Mouse (Mus musculus) layer of hippocampus, adult 2 months (tissue): ENCODE data around the gene Immp2l. TPM values are rescaled to one million over a fixed set of nuclear protein-coding genes. Genes with fewer than 3 reads are reported as not detected.
A peak's percentile ranks its signal among the peaks of the same experiment; 100 is the strongest.

Experiments used
- DNase-seq, 2 experiments: peaks; one replicate each; pipeline ENCODE4 v3.0.0; 2022; ENCODE audit warnings: low spot score in 2 of 2
- H3K27ac ChIP-seq: fragments of 200-600 bp; 2 replicates; pipeline ENCODE4 v1.8.1; 2022
- H3K4me3 ChIP-seq: fragments of 200-600 bp; 2 replicates; pipeline ENCODE4 v1.8.1; 2022; ENCODE audit warnings: mild to moderate bottlenecking
- CTCF ChIP-seq: fragments of 200-600 bp; conservative IDR thresholded peaks from 2 replicates; pipeline ENCODE4 v1.8.1; 2022; ENCODE audit warnings: antibody characterized with exemption, mild to moderate bottlenecking, moderate library complexity
- total RNA-seq, 2 experiments: library from RNA; stranded (reverse); gene quantifications; 2 replicates each; pipeline ENCODE4 v1.2.3; 2021

Gene Immp2l
- total RNA-seq, 2 experiments from 2014 or later: 6.9 to 15.1 TPM

DNA sequence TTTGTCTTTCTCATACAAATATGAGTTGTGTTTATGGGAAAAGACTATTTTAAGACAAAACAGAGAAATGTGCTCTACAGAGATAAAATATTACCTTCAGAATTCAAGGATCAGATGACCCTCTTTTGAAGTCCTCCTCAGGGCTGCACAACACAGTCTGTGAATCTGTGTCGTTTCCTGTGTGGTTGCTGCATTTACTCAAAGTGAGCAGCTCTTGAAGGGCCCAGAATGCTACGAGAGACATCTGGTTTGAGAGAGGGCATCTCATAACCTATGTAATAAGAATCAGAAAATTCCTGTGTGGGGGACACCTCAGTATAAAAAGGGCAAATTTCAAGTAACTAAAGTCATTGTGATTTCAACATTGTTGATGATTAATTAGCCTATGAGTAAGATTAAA lies 217.3 kb downstream of the Immp2l start:
- Histone ChIP-seq H3K4me3 (no peak overlapping the region), H3K27ac (no peak overlapping the region)
- TF ChIP-seq CTCF: no peak
- no peak for DNase-seq

GRCm38 (mm10) chr12:41248254-41248653 lies 224.4 kb downstream of the Immp2l start:
- H3K27ac ChIP-seq: no peak overlapping the region
- no peak overlapping the region for H3K4me3 ChIP-seq
- TF ChIP-seq CTCF: no peak
- no peak for DNase-seq

DNA sequence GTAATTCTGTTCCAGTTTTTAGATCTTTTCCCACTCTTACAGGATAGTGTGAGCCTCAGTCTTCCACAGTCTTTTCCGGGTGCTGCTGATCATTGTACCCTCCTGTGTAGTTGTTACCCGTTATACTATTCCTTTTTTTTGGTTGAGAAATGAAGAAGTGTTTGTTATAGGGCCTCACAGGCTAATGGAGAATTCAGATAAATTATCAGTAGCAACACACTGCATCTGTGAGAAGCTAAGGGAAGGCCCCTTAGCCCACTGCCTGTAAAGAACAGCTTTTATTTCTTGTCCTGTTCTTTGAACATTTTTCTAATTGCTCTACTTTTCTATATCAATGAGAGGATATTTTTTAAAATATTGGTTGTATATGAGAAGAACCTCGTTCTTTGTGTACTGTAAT lies 226.2 kb downstream of the Immp2l start:
- TF ChIP-seq CTCF: no peak
- Histone ChIP-seq H3K27ac (no peak overlapping the region), H3K4me3 (no peak overlapping the region)
- DNase-seq: no peak

- no peak for TF ChIP-seq CTCF
- H3K4me3 ChIP-seq: no peak overlapping the region
- H3K27ac ChIP-seq: no peak overlapping the region
- no peak for DNase-seq
Observed at GRCm38 (mm10) chr12:41257905-41258304, 234.0 kb downstream of the Immp2l start.

- no peak for TF ChIP-seq CTCF
- no peak for DNase-seq
- H3K4me3 ChIP-seq: no peak overlapping the region
Observed at GRCm38 (mm10) chr12:41259608-41260007, 235.7 kb downstream of the Immp2l start.

GRCm38 (mm10) chr12:41274136-41274535 lies 250.2 kb downstream of the Immp2l start:
- DNase-seq: no peak
- TF ChIP-seq CTCF: no peak
- Histone ChIP-seq H3K4me3 (no peak overlapping the region), H3K27ac (no peak overlapping the region)

More at GRCm38 (mm10) chr12:41259608-41260007, 235.7 kb downstream of the Immp2l start:
- H3K27ac ChIP-seq: no peak overlapping the region

DNA sequence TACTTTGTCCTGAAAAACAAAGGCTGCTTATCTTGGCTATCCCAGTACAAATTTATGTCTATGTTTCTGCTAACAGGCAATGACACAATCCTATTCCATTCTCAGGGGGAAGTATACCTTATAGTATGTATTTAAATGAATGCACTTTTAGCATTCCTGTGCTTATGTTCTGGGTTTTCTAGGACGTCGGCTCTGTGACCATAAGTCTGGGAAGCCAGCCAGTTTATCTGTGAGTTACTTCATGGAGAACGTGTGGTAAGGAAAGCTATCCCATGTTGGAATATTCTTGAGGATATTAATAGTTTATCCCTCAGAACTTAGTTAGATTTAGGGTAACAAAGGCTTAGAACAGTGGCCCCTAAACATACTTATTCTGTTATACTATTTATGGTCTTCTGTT lies 251.5 kb downstream of the Immp2l start:
- Histone ChIP-seq H3K4me3 (no peak overlapping the region), H3K27ac (peak overlapping the region; percentile 33)
- TF ChIP-seq CTCF: no peak
- DNase-seq: no peak

GRCm38 (mm10) chr12:41277896-41278295 lies 254.0 kb downstream of the Immp2l start:
- H3K27ac ChIP-seq: no peak overlapping the region
- no peak for DNase-seq
- no peak overlapping the region for H3K4me3 ChIP-seq
- TF ChIP-seq CTCF: no peak

GRCm38 (mm10) chr12:41289047-41289446 lies 265.2 kb downstream of the Immp2l start:
- H3K4me3 ChIP-seq: no peak overlapping the region
- no peak for DNase-seq
- no peak for TF ChIP-seq CTCF

GRCm38 (mm10) chr12:41307015-41307414 lies 283.1 kb downstream of the Immp2l start:
- no peak for TF ChIP-seq CTCF
- Histone ChIP-seq H3K27ac (no peak overlapping the region), H3K4me3 (no peak overlapping the region)
- DNase-seq: no peak

More at GRCm38 (mm10) chr12:41289047-41289446, 265.2 kb downstream of the Immp2l start:
- no peak overlapping the region for H3K27ac ChIP-seq

DNA sequence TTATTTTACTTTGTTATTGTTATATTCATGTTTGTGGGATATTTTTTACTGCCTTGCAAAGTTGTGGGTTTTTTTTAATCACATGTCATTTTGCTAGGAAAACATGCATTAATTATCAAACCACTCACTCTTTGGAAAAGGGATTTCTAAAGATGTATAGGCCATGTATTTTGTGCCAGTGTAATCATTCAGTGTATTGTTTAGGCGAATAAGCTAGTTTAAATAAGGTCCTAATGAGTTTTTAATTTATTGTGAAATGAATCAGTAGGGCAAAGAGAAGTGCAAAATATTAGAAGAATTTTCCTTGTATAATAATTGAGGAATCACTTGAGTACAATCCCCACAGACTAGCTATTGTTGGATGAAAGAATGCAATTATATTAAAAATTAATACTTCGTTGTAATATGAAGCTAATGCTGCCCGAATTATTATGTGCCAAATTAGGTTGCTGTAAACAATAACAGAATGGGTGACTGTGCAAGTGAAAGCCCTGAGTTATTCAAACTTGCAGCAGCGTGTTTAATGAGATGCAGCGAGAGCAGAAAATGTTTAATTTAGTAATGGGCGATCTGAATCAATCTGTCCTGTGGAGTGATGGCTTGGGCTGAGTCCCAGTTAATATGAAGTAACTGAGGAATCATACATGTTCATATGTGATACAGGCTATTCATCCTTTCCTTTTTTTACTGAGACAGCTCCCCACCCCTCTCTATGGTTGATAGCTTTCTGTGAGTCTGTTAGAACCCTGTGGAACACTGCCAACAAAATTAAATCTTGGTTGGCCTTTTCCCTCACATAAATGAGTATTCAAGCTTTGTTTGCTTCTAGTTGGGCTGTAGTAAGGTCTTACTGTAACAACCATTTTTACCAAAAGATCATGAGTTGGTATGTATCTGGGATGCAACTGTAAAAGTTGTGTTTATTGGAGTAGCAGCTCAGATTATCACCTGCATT lies 285.1 kb downstream of the Immp2l start:
- Histone ChIP-seq H3K27ac (no peak overlapping the region), H3K4me3 (no peak overlapping the region)
- TF ChIP-seq CTCF: no peak
- DNase-seq: no peak

GRCm38 (mm10) chr12:41313391-41313790 lies 289.5 kb downstream of the Immp2l start:
- Histone ChIP-seq H3K27ac (no peak overlapping the region), H3K4me3 (no peak overlapping the region)
- DNase-seq: no peak
- no peak for TF ChIP-seq CTCF

DNA sequence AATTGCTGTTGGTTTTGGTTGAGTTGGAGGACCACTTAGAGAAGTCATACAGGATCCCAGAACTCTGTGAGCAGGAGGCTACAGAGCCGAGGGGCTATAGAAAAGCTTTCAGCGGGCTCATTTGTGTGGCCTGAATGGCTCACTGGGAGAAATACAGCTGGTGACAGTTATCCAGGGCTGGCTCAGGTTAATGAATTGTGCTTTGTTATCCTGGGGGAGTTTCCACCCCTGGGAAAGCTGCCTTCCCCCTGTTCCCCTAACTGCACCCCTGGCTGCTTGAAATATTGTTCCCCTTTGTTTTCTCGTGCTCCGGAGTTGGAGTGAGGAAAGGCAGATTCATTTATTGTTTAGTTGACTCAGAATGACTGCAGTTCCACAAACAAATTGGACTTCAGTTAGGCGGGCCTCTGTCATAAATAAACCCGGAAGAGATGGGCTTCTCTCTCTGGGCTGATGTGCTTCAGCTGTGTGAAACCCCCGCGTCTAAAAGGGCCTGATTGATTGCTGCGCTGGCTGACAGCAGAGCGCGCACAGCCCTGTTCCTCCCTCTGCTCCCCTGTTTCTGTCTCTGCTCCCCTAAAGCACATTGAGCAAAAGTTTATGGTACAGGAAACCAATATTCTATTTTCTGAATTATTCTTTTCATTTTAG lies 291.0 kb downstream of the Immp2l start:
- no peak for TF ChIP-seq CTCF
- no peak for DNase-seq
- Histone ChIP-seq H3K27ac (0 out of 2 replicates have a peak overlapping the region, but pooled peaks have one; percentile 16), H3K4me3 (no peak overlapping the region)
